Mouse (Mus musculus) olfactory bulb, adult 2 months (tissue): ENCODE measurements around the gene 4930502E18Rik. TPM values are rescaled to one million over a fixed set of nuclear protein-coding genes. Genes with fewer than 3 reads are reported as not detected.

Source experiments
- H3K27ac ChIP-seq: fragments of 200-500 bp; 2 replicates; pipeline ENCODE4 v1.5.1; 2012; ENCODE audit warnings: low read depth, low read length; ENCODE audit not compliant: insufficient read depth
- H3K4me1 ChIP-seq: fragments of 200-500 bp; 2 replicates; pipeline ENCODE4 v1.6.1; 2012; ENCODE audit warnings: low read length; ENCODE audit not compliant: control insufficient read depth, insufficient read depth
- H3K4me3 ChIP-seq: fragments of 200-500 bp; 2 replicates; pipeline ENCODE4 v1.5.1; 2012; ENCODE audit warnings: mild to moderate bottlenecking, low read depth, low read length, moderate library complexity; ENCODE audit not compliant: insufficient read depth
- CTCF ChIP-seq: fragments of 200-500 bp; IDR thresholded peaks from 2 replicates; pipeline ENCODE4 v1.5.1; 2012; ENCODE audit warnings: low read depth, mild to moderate bottlenecking, low read length, moderate library complexity; ENCODE audit not compliant: insufficient read depth
- POLR2A ChIP-seq: fragments of 200-500 bp; IDR thresholded peaks from 2 replicates; pipeline ENCODE4 v1.6.1; 2012; ENCODE audit warnings: mild to moderate bottlenecking, low read depth, low read length, moderate library complexity; ENCODE audit not compliant: insufficient read depth
- WGBS: fragments of 180-500 bp; shearing (Covaris S2); methylation state at CpG from one replicate; pipeline ENCODE4 v1.1.7; 2018; 5-methylcytosine and 5-hydroxymethylcytosine counted together
- polyA plus RNA-seq: library from polyadenylated mRNA; stranded (reverse); fragments of >200 nt; gene quantifications from 2 replicates; pipeline ENCODE4 v1.2.4, GENCODE M21; 2012; ENCODE audit warnings: low replicate concordance; ENCODE audit not compliant: missing spikeins, insufficient read depth, insufficient read length

The 4930502E18Rik gene
- polyA plus RNA-seq, 1 experiment: not detected

- peak overlapping the region; percentile 55 for H3K4me3 ChIP-seq
- H3K4me1 ChIP-seq: peaks cover 8% of the 10 kb centered on the region
- no peak for TF ChIP-seq POLR2A
- no peak for TF ChIP-seq CTCF
- peak overlapping the region; percentile 29; the same call in 1 of the 2 replicates for H3K27ac ChIP-seq
- 19% methylated on average over 48 of the region's 49 CpGs for WGBS
Observed at GRCm38 (mm10) chrX:53716323-53717182, 8.1 kb upstream of the 4930502E18Rik start.

GRCm38 (mm10) chrX:53728967-53729366 is 4.3 kb downstream of the 4930502E18Rik start:
- TF ChIP-seq POLR2A (no peak), CTCF (no peak)
- WGBS: 79% methylated on average over 2 of the region's 2 CpGs
- H3K4me3 ChIP-seq: no peak overlapping the region
- no peaks in the 10 kb centered on the region for H3K4me1 ChIP-seq
- no peak overlapping the region for H3K27ac ChIP-seq

GRCm38 (mm10) chrX:53752851-53753250 is 28.2 kb downstream of the 4930502E18Rik start:
- WGBS: 76% methylated on average over 1 of the region's 1 CpGs
- Histone ChIP-seq H3K27ac (no peak overlapping the region), H3K4me3 (no peak overlapping the region), H3K4me1 (no peaks in the 10 kb centered on the region)
- TF ChIP-seq POLR2A: no peak
- no peak for TF ChIP-seq CTCF

GRCm38 (mm10) chrX:53757736-53758135 is 33.1 kb downstream of the 4930502E18Rik start, which contains the start of gene 1700013H16Rik:
1700013H16Rik (minus strand) TSS chrX:53757831.
- no peak within 1 kb of the TSS for H3K27ac ChIP-seq
- WGBS: 93% methylated on average over 16 of the region's 16 CpGs
- no peak for TF ChIP-seq POLR2A
- TF ChIP-seq CTCF: no peak
- no peaks in the 10 kb centered on the region for H3K4me1 ChIP-seq
- H3K4me3 ChIP-seq: no peak within 1 kb of the TSS

GRCm38 (mm10) chrX:53776276-53776675 is 51.6 kb downstream of the 4930502E18Rik start, which contains the start of gene Zfp36l3:
Zfp36l3 (minus strand) TSS chrX:53776394.
- Histone ChIP-seq H3K4me3 (no peak within 1 kb of the TSS), H3K27ac (no peak within 1 kb of the TSS), H3K4me1 (no peaks in the 10 kb centered on the region)
- WGBS: 92% methylated on average over 12 of the region's 12 CpGs
- TF ChIP-seq CTCF: no peak
- TF ChIP-seq POLR2A: no peak

Other genes with a start within 250 kb of the 4930502E18Rik start
- gene Rtl8c, start 116.8 kb upstream of the 4930502E18Rik start, polyA plus RNA-seq: not detected in 2 replicates
- gene Gm14597, start 115.8 kb upstream of the 4930502E18Rik start, polyA plus RNA-seq: not detected in 2 replicates
- not detected in 2 replicates for gene Rtl8a, start 81.1 kb upstream of the 4930502E18Rik start, polyA plus RNA-seq
- gene Rtl8b, start 54.4 kb upstream of the 4930502E18Rik start, polyA plus RNA-seq: not detected in 2 replicates
- gene 1700013H16Rik, start 33.0 kb downstream of the 4930502E18Rik start, polyA plus RNA-seq: not detected in 2 replicates
- not detected in 2 replicates for gene Zfp36l3, start 51.6 kb downstream of the 4930502E18Rik start, polyA plus RNA-seq
- not detected in 2 replicates for gene Xlr, start 72.9 kb downstream of the 4930502E18Rik start, polyA plus RNA-seq